Mouse (Mus musculus): Measurements from ENCODE around the gene Clic3.

DNA sequence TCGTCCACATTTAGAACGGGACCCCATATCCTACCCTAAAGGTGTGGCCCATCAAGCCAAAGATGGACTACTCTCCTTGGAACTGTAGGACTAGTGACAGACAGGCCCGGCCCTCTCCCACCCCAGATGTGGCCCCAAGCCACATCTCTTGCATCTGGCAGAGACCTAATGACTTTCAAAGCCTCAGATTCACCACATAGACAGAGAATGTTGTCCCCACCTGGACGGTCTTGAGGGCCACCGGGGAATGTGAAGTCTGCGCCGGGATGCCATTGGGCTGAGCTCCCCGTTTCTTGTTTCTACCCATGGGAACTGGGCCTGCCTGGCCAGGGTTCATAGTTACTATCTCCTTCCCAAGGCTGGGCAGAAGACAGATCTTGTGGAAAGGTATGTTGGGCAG lies 20.9 kb downstream of the Clic3 start:
- TF ChIP-seq CTCF (IDR thresholded peaks at IDR 0.05; ENCODE audit: low read depth) (no peak), EP300 (optimal IDR thresholded peaks at IDR 0.05) (no peak)

Data from stomach, postnatal 0 days (tissue).